Comparison of ENCODE assay signal across 19 mouse cellular contexts in the genomic region with DNA sequence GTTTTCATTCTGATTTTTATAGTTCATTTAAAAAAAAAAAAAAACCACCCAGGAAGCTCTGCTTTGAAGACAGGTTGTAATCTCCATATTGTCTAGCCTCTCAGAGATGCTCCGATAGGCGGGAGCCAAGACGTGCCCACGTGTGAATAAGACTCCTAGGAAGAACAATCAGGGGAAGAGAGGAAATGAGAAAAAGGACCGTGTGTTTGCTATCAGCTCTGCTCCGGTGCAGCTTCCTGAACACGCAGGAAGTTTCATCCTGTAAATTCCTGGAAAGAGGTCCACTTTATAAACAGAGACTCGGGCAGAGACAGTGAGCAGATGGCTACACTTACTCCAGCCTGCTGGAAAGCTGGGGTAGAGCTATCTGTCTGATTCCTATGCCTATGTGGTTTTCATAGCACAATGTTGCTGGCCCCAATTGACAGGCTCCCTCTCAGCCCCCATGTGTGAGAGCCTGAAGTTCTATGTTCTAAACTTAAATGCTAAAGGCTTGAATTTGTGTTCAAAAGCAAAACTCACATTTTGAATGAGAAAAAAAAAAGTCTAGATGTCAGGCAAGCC.
DNase-seq lines count a peak whose midpoint lies in the region; ATAC-seq and TF ChIP-seq lines count a peak whose summit lies in the region.
"Had no signal": no experiment of that assay in that cellular context is flagged by ENCODE, and none has a peak within 500 bp of the region (broad histone marks: within the 10 kb centered on the region; RNA-seq: fewer than 3 reads in every experiment).

No protein-coding gene starts in this region.

- DNase-seq in heart, adult 2 months: peak in 1 of 2 experiments; percentile 34
- DNase-seq in heart, adult 8-10 months (ENCODE audit: low spot score): no peak
- peak; percentile 36 for DNase-seq in kidney, postnatal 0 days (ENCODE audit: low spot score)
- DNase-seq in kidney, postnatal 4 days: no peak
- peak; percentile 10 for DNase-seq in heart, postnatal 25 days (ENCODE audit: low spot score)
- peak; percentile 73 for DNase-seq in lung, postnatal 36 days
- no peak for DNase-seq in urinary bladder, postnatal 10 days (ENCODE audit: low spot score)
- DNase-seq in spleen, adult 12 weeks (ENCODE audit: low spot score): no peak
- DNase-seq: adrenal gland, adult 8-10 months; B cell, adult 2 months; cerebellum, adult 18-20 months; retina, postnatal 1 day; right cerebral cortex, postnatal 4 days; thymus, adult 2 months had no signal

- H3K4me3 ChIP-seq in heart, adult 2 months: no peak overlapping the region
- no peak overlapping the region for H3K4me3 ChIP-seq in kidney, postnatal 0 days (replicated peaks; ENCODE audit: low read depth, low read length)
- H3K4me3 ChIP-seq: erythroblast, embryonic 14.5 days; forebrain, embryonic 15.5 days; liver, embryonic 12.5 days; midbrain, embryonic 13.5 days; myocyte had no signal

- peak; percentile 88; the same call in 1 of the 2 replicates for TF ChIP-seq EP300 in heart, adult 2 months (IDR thresholded peaks at IDR 0.05; ENCODE audit: insufficient read depth, low read depth, low read length)

- no peak overlapping the region for H3K9ac ChIP-seq in heart, adult 2 months (ENCODE audit: low read depth, low read length)
- no peak overlapping the region for H3K9ac ChIP-seq in kidney, postnatal 0 days (ENCODE audit: low read depth, low read length)
- H3K9ac ChIP-seq: forebrain, embryonic 15.5 days; liver, embryonic 12.5 days; midbrain, embryonic 13.5 days had no signal

- ATAC-seq in kidney, postnatal 0 days (replicated peaks; ENCODE audit: low FRiP score, low read depth): no peak
- ATAC-seq: forebrain, embryonic 15.5 days; liver, embryonic 12.5 days; midbrain, embryonic 13.5 days had no signal

- peaks cover 10% of the 10 kb centered on the region for H3K4me1 ChIP-seq in heart, adult 2 months (ENCODE audit: control insufficient read depth, insufficient read depth, low read length)
- H3K4me1 ChIP-seq in kidney, postnatal 0 days (replicated peaks; ENCODE audit: insufficient read depth, low read length): no peaks in the 10 kb centered on the region
- H3K4me1 ChIP-seq: forebrain, embryonic 15.5 days; liver, embryonic 12.5 days; midbrain, embryonic 13.5 days had no signal

- peak overlapping the region; percentile 63 for H3K27ac ChIP-seq in heart, adult 2 months
- H3K27ac ChIP-seq in kidney, postnatal 0 days: no peak overlapping the region
- H3K27ac ChIP-seq: forebrain, embryonic 15.5 days; midbrain, embryonic 13.5 days had no signal

- TF ChIP-seq POLR2A in heart, adult 2 months (IDR thresholded peaks at IDR 0.05; ENCODE audit: insufficient read depth, low read depth, low read length): 0 out of 2 replicates have a peak, but pooled peaks have one; percentile 53

- intact Hi-C loops in heart, adult 2 months (cut with DNase I): loop anchor here (1.0 kb wide), 1 partner anchor 64 kb away; no protein-coding TSS in a partner anchor
- intact Hi-C loops in heart, postnatal 25 days (cut with DNase I): loop anchor here (2.0 kb wide), 1 partner anchor 38 kb away; no protein-coding TSS in a partner anchor

- WGBS in heart, adult 2 months: 35% methylated on average over 8 of the region's 8 CpGs
- 64% methylated on average over 8 of the region's 8 CpGs for WGBS in kidney, postnatal 0 days

- H3K79me2 ChIP-seq in heart, adult 2 months (replicated peaks; ENCODE audit: control insufficient read depth, insufficient read depth, low read length): no peaks in the 10 kb centered on the region

- no peaks in the 10 kb centered on the region for H3K9me3 ChIP-seq in kidney, postnatal 0 days (replicated peaks; ENCODE audit: low read length)
- H3K9me3 ChIP-seq: forebrain, embryonic 15.5 days; liver, embryonic 12.5 days; midbrain, embryonic 13.5 days had no signal

- H3K36me3 ChIP-seq in heart, adult 2 months (ENCODE audit: control insufficient read depth, insufficient read depth, low read length): no peaks in the 10 kb centered on the region
- H3K36me3 ChIP-seq in kidney, postnatal 0 days (ENCODE audit: insufficient read depth, low read length): no peaks in the 10 kb centered on the region
- H3K36me3 ChIP-seq: forebrain, embryonic 15.5 days; liver, embryonic 12.5 days; midbrain, embryonic 13.5 days had no signal

- no peak overlapping the region for H3K4me2 ChIP-seq in kidney, postnatal 0 days (ENCODE audit: low read length)
- H3K4me2 ChIP-seq: forebrain, embryonic 15.5 days; liver, embryonic 12.5 days; midbrain, embryonic 13.5 days had no signal

- no peaks in the 10 kb centered on the region for H3K27me3 ChIP-seq in heart, adult 2 months (ENCODE audit: control insufficient read depth, insufficient read depth, low read length)
- H3K27me3 ChIP-seq in kidney, postnatal 0 days (ENCODE audit: insufficient read depth, low read length): no peaks in the 10 kb centered on the region
- H3K27me3 ChIP-seq: forebrain, embryonic 15.5 days; liver, embryonic 12.5 days; midbrain, embryonic 13.5 days had no signal

- TF ChIP-seq CTCF in heart, adult 2 months (IDR thresholded peaks at IDR 0.05): no peak
- no peak for TF ChIP-seq CTCF in kidney, postnatal 0 days (IDR thresholded peaks at IDR 0.05; ENCODE audit: low read depth)

Comparison
In these comparisons a context has a peak if more than half of its experiments do, and no peak if none do; other contexts are left out.
1. DNase-seq: peak in kidney, postnatal 0 days (single experiment), heart, postnatal 25 days (single experiment) and lung, postnatal 36 days (single experiment); none in heart, adult 8-10 months (single experiment), kidney, postnatal 4 days (0 of 2), urinary bladder, postnatal 10 days (single experiment) and spleen, adult 12 weeks (single experiment).